Mouse (Mus musculus): ENCODE measurements at regions not wholly inside any gene's neighbourhood (a gene's known extent, or its start where the extent isn't known, plus 50 kb on each side); places are given as distances from the start of the nearest gene placed in this dataset.

GRCm38 (mm10) chr8:7956745-7957144 is 704.3 kb downstream of the Efnb2 start:
- Histone ChIP-seq H3K27ac (no peak overlapping the region), H3K36me3 (replicated peaks; ENCODE audit: control insufficient read depth, insufficient read depth, low read depth) (no peaks in the 10 kb centered on the region), H3K4me2 (ENCODE audit: low read depth) (no peak overlapping the region), H3K27me3 (ENCODE audit: control insufficient read depth, insufficient read depth, low read length) (no peaks in the 10 kb centered on the region), H3K9ac (replicated peaks) (no peak overlapping the region), H3K4me3 (ENCODE audit: insufficient read depth in 1 of 2, low read depth in 2 of 2, low read length in 2 of 2) (no peak overlapping the region), H3K4me1 (replicated peaks; ENCODE audit: control insufficient read depth in 2 of 2, insufficient read depth in 2 of 2, low read length in 1 of 2) (no peaks in the 10 kb centered on the region), H3K9me3 (ENCODE audit: control insufficient read depth, low read length) (no peaks in the 10 kb centered on the region)
- no peak for DNase-seq (ENCODE audit: low read depth in 3 of 3, low spot score in 3 of 3)
- TF ChIP-seq CTCF (IDR thresholded peaks at IDR 0.05; ENCODE audit: low read depth) (no peak), EP300 (IDR thresholded peaks at IDR 0.05; ENCODE audit: low read depth) (no peak)
- ATAC-seq (ENCODE audit: insufficient read depth) = no peak

- H3K4me1 ChIP-seq (replicated peaks; ENCODE audit: control insufficient read depth in 2 of 2, insufficient read depth in 2 of 2, low read length in 1 of 2) = no peaks in the 10 kb centered on the region
- ATAC-seq (ENCODE audit: insufficient read depth) (no peak), DNase-seq (ENCODE audit: low read depth in 3 of 3, low spot score in 3 of 3) (no peak)
- no peak overlapping the region for H3K27ac ChIP-seq
- no peak for TF ChIP-seq EP300 (IDR thresholded peaks at IDR 0.05; ENCODE audit: low read depth)
- no peak for TF ChIP-seq CTCF (IDR thresholded peaks at IDR 0.05; ENCODE audit: low read depth)
- no peaks in the 10 kb centered on the region for H3K9me3 ChIP-seq (ENCODE audit: control insufficient read depth, low read length)
- H3K36me3 ChIP-seq (replicated peaks; ENCODE audit: control insufficient read depth, insufficient read depth, low read depth) = no peaks in the 10 kb centered on the region
- 67% methylated on average over 3 of the region's 3 CpGs for WGBS (ENCODE audit: insufficient replicate concordance)
- H3K9ac ChIP-seq (replicated peaks) = no peak overlapping the region
- H3K4me3 ChIP-seq (ENCODE audit: insufficient read depth in 1 of 2, low read depth in 2 of 2, low read length in 2 of 2) = no peak overlapping the region
- no peak overlapping the region for H3K4me2 ChIP-seq (ENCODE audit: low read depth)
- H3K27me3 ChIP-seq (ENCODE audit: control insufficient read depth, insufficient read depth, low read length) = no peaks in the 10 kb centered on the region
Measured at GRCm38 (mm10) chr8:7954851-7955250, 706.2 kb downstream of the Efnb2 start.

GRCm38 (mm10) chr8:7945966-7946775 is 714.9 kb downstream of the Efnb2 start:
- no peak overlapping the region for H3K4me2 ChIP-seq (ENCODE audit: low read depth)
- ATAC-seq (ENCODE audit: insufficient read depth) = no peak
- H3K36me3 ChIP-seq (replicated peaks; ENCODE audit: control insufficient read depth, insufficient read depth, low read depth) = no peaks in the 10 kb centered on the region
- no peak for TF ChIP-seq EP300 (IDR thresholded peaks at IDR 0.05; ENCODE audit: low read depth)
- TF ChIP-seq CTCF (IDR thresholded peaks at IDR 0.05; ENCODE audit: low read depth) = no peak
- WGBS (ENCODE audit: insufficient replicate concordance) = 57% methylated on average over 10 of the region's 10 CpGs
- no peaks in the 10 kb centered on the region for H3K27me3 ChIP-seq (ENCODE audit: control insufficient read depth, insufficient read depth, low read length)
- no peak for DNase-seq (ENCODE audit: low read depth in 3 of 3, low spot score in 3 of 3)
- H3K9me3 ChIP-seq (ENCODE audit: control insufficient read depth, low read length) = no peaks in the 10 kb centered on the region
- H3K27ac ChIP-seq = no peak overlapping the region
- H3K4me3 ChIP-seq (ENCODE audit: insufficient read depth in 1 of 2, low read depth in 2 of 2, low read length in 2 of 2) = no peak overlapping the region
- no peak overlapping the region for H3K9ac ChIP-seq (replicated peaks)
- H3K4me1 ChIP-seq (replicated peaks; ENCODE audit: control insufficient read depth in 2 of 2, insufficient read depth in 2 of 2, low read length in 1 of 2) = no peaks in the 10 kb centered on the region

GRCm38 (mm10) chr8:7936596-7936995 is 724.4 kb downstream of the Efnb2 start:
- no peak for ATAC-seq (ENCODE audit: insufficient read depth)
- Histone ChIP-seq H3K27ac (no peak overlapping the region), H3K9me3 (ENCODE audit: control insufficient read depth, low read length) (no peaks in the 10 kb centered on the region), H3K9ac (replicated peaks) (no peak overlapping the region), H3K36me3 (replicated peaks; ENCODE audit: control insufficient read depth, insufficient read depth, low read depth) (no peaks in the 10 kb centered on the region), H3K4me1 (replicated peaks; ENCODE audit: control insufficient read depth in 2 of 2, insufficient read depth in 2 of 2, low read length in 1 of 2) (no peaks in the 10 kb centered on the region), H3K4me3 (ENCODE audit: insufficient read depth in 1 of 2, low read depth in 2 of 2, low read length in 2 of 2) (no peak overlapping the region), H3K4me2 (ENCODE audit: low read depth) (no peak overlapping the region), H3K27me3 (ENCODE audit: control insufficient read depth, insufficient read depth, low read length) (no peaks in the 10 kb centered on the region)
- 53% methylated on average over 2 of the region's 2 CpGs for WGBS (ENCODE audit: insufficient replicate concordance)
- no peak for DNase-seq (ENCODE audit: low read depth in 3 of 3, low spot score in 3 of 3)
- TF ChIP-seq EP300 (IDR thresholded peaks at IDR 0.05; ENCODE audit: low read depth) (no peak), CTCF (IDR thresholded peaks at IDR 0.05; ENCODE audit: low read depth) (no peak)

- Histone ChIP-seq H3K4me2 (ENCODE audit: low read depth) (no peak overlapping the region), H3K27ac (no peak overlapping the region), H3K4me3 (ENCODE audit: insufficient read depth in 1 of 2, low read depth in 2 of 2, low read length in 2 of 2) (no peak overlapping the region), H3K36me3 (replicated peaks; ENCODE audit: control insufficient read depth, insufficient read depth, low read depth) (no peaks in the 10 kb centered on the region), H3K9me3 (ENCODE audit: control insufficient read depth, low read length) (no peaks in the 10 kb centered on the region), H3K4me1 (replicated peaks; ENCODE audit: control insufficient read depth in 2 of 2, insufficient read depth in 2 of 2, low read length in 1 of 2) (no peaks in the 10 kb centered on the region), H3K9ac (replicated peaks) (no peak overlapping the region), H3K27me3 (ENCODE audit: control insufficient read depth, insufficient read depth, low read length) (no peaks in the 10 kb centered on the region)
- ATAC-seq (ENCODE audit: insufficient read depth) (no peak), DNase-seq (ENCODE audit: low read depth in 3 of 3, low spot score in 3 of 3) (no peak)
- TF ChIP-seq CTCF (IDR thresholded peaks at IDR 0.05; ENCODE audit: low read depth) = no peak
- TF ChIP-seq EP300 (IDR thresholded peaks at IDR 0.05; ENCODE audit: low read depth) = no peak
- 57% methylated on average over 8 of the region's 8 CpGs for WGBS (ENCODE audit: insufficient replicate concordance)
Measured at GRCm38 (mm10) chr8:7919416-7919815, 741.6 kb downstream of the Efnb2 start.

All from liver, embryonic 14.5 days (tissue).